Mouse (Mus musculus): ENCODE measurements around the gene Ppp1cc.
"Not testable (repeated sequence)": the region's sequence is repeated elsewhere in the genome, so short reads cannot be mapped to it uniquely, and the experiment has no call there.

The Ppp1cc gene

DNA sequence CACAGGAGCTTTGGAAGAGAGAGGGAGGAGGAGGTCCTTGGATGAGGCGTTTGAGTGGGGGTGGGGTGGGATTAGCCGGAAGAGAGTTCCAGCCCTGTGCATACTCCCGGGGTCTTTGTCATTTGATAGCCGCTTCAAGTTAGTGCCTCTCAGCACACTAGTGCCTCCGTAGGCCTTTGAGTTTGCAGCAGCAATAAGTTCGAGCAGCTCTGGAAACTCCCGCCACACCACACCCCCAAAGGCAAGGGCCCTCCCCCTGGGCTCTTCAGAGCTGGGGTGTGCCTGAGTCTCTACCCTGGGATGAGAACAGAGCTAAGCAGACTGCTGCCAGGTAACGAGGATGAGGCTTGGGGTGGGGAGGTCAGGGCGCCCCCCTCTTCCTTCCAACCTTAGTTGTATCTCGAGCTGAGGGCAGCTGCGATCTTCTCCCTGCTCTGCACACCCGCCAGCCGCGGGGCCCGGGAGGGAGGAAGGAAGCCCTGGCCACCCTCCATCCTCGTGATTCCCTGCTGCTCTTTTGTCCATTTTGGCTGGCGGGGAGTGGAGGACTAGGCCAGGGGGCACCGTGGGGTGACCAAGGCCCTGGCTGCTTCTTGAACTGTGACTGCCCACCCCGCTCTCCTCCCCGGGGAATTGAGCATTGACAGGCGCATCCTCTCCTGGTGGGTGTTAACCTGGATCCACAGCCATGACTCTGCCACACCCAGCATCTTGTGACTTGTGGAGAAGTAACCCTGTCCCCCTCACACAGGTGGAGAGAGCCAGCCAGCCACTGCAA, 51.7 kb downstream of the Ppp1cc start:
- CTCF ChIA-PET, result interaction anchor here (0.6 to 1.5 kb wide), 3 partner anchors 55 to 374 kb away, joined by 3 to 4 read pairs (median 3); partner anchors contain the start of gene Tctn1

DNA sequence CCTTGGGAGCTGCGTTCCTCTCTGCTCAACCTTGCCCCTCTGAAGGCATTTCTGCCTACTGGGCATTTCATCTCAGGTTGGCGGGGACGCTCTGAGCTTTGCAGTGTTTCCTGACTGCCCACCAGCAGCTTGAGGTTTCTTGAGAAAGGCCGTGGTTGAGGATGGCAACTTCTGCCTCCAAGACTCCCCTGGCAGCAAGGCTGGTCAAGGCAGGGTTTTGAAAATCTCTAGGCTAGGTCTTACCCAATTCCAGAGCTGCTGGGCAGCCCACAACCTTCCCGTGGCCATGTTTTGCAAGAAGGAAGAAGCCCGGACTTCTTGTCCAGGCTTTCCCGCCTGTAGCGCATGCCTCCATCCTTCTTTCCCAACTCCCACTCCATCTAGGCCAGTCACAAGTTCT, 52.8 kb downstream of the Ppp1cc start:
- CTCF ChIA-PET, result no interaction called here

DNA sequence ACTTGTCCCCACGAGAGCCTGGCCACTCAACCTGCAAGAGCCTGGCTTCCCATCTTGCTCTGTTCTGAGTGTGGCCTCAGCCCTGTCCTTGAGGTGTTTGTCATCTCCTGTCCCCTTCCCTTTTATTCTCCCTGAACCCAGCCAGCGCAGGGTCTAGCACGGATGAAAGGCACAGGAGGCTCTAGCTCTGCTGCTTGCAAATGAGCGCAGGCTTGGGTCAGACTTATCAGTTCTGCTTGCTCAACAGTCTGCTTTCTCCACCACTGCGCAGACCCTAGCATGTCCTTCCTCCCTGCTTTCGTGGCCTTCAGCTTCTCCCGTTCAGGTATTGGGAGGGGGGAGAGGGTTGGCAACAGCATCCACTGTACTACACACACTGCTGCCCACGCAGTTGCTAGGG, 54.0 kb downstream of the Ppp1cc start:
- CTCF ChIA-PET, result no interaction called here

DNA sequence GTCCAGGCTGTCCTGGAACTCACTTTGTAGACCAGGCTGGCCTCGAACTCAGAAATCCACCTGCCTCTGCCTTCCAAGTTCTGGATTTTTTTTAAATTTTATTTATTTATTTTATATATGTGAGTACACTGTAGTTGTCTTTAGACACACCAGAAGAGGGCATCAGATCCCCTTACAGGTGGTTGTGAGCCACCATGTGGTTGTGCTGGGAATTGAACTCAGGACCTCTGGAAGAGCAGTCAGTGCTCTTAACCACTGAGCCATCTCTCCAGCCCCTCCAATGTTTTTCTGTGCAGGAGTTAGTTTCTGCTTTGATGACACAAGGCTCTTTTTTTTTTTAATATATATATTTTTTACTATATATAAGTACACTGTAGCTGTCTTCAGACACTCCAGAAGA, 54.7 kb downstream of the Ppp1cc start:
- CTCF ChIA-PET, result not testable (repeated sequence)

DNA sequence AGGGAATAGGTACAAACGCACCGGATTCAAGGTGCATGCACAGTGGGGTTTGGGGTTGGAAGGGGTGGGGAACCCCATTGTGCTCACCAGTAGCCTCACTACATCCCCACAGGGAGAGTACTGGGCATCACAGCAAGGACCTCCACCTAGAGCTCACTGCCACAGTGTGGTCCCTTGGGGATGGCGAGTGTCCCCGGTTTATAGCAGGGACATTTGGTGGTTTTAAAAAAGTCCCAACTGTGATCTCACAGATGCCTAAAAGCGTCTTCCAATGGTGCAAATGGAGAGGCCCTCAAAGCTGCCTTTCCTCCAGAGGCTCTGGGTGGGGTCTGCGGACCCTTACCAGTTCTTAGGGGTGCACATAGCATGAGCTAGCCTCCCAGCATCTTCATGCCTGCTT, 55.8 kb downstream of the Ppp1cc start:
- CTCF ChIA-PET, result interaction anchor here (0.7 to 0.8 kb wide), 2 partner anchors 50 to 1223 kb away, joined by 3 read pairs; partner anchors contain the start of gene Tctn1

DNA sequence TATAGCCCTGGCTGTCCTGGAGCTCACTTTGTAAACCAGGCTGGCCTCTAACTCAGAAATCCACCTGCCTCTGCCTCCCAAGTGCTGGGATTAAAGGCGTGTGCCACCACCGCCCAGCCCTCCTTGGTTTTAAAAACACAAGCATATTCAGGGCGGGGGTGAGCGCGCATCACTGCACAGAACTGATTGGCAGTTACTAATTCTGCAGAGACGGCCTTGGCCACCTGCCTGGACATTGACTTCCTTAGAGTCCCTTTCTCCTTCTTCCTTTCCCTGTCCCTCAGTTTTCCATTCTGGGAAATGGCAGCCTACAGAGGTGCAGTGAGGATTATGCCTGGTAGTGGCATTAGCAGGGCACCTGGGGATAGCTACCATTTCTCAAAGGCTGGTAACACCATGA, 59.6 kb downstream of the Ppp1cc start:
- CTCF ChIA-PET, result interaction anchor here (0.7 kb wide), 1 partner anchor 57 kb away, joined by 3 read pairs; no protein-coding TSS in a partner anchor

DNA sequence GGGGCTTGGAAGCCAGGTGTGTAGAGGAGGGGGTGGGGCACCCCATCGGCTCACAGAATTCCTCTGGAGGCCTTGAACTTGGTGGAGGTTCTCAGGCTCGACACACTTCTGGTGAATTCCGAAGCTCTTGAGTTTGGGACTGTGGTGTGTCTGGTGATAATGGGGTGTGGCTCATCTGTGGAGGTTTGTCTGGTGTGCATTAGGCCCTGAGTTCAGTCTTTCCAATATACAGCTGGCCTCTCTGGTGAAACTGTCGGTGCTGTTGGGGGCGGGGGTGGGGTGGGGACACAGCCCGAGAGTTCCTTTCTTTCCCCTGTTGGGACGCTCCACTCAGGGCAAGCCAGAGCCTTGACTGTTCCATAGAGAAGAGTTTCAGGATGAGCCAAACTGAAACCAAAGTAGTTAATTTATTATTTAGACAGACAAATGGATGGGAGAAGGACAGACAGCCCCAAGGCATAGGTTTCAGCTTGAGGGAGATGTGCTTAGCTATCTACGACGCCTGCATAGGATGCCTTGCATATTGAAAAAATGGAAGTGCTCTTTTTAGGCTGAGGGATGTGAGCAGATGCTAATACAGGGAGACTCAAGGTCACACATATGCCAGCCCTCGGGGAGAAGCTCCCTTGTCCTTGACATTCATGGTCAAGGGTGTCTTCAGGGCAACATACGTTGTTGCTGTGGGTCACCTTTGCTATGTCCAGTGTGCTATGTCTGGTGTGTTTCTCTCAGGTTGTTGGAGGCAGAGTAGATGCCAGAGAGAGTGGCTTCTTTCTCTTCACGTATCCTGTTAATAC, 60.2 kb downstream of the Ppp1cc start:
- CTCF ChIA-PET, result interaction anchor here (0.5 to 0.9 kb wide), 5 partner anchors 10 to 158 kb away, joined by 3 to 19 read pairs (median 4); no protein-coding TSS in a partner anchor

DNA sequence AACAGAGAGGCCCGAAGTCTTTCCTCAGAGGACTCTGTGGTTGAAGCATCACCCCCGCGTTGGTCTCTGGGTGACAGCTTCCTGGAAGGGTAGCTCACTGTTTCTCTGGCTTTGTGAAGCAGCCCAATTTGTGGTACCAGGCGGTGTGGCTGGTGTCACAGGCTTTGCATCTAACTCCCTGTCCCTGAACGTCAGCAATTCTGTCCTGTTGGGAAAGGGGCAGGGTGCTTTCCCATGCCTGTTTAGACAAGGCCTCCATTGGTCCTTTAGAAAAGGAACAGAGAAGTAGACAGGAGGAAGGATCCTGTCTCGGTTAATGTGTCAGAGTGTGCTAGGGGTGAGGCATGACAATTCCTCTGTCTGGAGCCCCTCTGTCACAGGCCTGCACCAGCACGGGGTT, 60.9 kb downstream of the Ppp1cc start:
- CTCF ChIA-PET, result interaction anchor here (0.5 to 0.9 kb wide), 3 partner anchors 11 to 159 kb away, joined by 3 to 4 read pairs (median 4); no protein-coding TSS in a partner anchor

DNA sequence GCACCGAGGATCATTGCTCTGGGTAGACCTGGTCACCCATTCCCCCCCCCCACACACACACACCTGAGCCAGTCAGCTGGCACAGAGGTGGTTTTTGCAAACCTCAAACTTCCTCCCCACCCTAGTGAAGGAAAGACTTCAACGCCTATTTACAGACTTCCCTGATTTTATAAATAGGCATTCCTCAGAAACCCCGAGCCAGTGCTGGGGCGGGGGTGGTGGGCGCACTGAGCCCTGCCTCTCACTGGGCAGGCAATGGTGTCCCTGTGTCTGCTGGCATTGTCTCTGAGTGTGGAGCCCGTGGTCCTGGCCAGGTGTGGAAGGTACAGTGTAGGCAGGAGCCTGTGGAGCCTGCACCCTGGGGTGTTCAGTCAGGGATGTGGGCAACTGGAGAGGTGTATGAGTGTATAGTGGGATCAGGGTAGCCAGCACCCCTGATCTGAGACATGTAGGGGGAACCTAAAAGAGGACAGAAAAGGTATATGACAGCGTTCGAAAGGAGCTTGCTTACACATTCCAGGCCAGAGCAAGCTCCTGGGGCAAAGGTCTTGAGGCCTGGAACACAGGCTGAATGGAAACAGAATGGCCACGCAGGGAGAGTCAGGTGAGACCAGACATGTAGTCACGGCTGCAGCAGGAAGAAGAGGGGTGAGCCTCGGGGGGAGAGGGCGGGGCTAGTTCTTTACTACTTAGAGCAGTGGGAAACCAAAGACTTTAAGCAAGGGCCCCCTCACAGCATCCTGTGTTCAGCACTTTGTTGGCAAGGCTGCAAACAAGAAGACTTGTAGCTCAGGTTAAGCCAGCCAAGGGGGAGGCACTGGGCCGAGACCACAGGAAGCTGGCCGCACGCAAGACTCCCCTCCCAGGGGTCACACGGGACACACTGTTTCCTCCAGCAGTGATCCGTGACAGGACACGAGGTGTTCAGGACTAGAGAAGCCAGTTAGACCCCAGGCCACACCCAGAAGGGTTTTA, 61.9 kb downstream of the Ppp1cc start:
- CTCF ChIA-PET, result interaction anchor here (0.6 to 3.4 kb wide), 5 partner anchors 9 to 32 kb away, joined by 3 to 14 read pairs (median 4); no protein-coding TSS in a partner anchor

DNA sequence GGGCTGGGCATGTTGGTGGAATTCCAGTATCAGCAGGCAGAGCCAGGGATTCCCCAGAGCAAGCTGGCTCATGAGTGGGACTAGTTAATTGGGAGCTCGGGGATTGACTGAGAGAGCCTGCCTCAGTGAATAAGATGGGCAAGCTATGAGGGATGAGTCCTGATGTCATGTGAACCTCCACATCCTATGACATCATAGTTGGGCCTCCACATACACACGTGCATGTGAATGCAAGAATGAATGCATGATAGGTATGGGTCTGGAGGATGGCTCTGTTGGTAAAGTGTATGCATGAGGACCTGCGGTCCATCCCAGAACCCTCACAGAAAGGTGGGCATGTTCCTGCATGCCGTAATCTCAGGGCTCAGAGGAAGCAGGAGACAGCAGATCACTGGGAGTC, 63.0 kb downstream of the Ppp1cc start:
- CTCF ChIA-PET, result interaction anchor here (1.4 to 3.4 kb wide), 5 partner anchors 8 to 22 kb away, joined by 3 to 14 read pairs (median 4); no protein-coding TSS in a partner anchor

DNA sequence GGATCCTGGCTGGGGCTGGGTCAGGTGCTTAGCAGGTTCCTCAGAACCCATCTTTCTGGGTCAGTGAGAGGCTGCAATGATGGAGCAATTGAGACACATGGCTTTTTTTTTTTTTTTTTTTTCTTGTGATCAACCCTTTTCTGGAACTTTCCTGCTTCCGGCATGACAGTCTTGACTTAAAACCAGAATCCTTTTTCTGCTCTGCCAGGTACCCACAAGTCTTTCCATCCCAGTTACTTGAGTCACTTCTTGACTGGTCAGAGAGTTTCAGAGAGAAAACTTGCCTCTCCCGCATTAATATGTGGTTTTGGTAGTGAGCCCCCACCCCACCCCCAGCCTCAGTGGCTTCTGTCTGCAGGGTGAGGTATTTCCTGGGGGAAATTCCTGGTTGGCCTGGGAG, 66.2 kb downstream of the Ppp1cc start:
- CTCF ChIA-PET, result no interaction called here

Measured in spleen, embryonic (tissue).